Comparison of ENCODE assay signal across 8 mouse cellular contexts in the genomic region with DNA sequence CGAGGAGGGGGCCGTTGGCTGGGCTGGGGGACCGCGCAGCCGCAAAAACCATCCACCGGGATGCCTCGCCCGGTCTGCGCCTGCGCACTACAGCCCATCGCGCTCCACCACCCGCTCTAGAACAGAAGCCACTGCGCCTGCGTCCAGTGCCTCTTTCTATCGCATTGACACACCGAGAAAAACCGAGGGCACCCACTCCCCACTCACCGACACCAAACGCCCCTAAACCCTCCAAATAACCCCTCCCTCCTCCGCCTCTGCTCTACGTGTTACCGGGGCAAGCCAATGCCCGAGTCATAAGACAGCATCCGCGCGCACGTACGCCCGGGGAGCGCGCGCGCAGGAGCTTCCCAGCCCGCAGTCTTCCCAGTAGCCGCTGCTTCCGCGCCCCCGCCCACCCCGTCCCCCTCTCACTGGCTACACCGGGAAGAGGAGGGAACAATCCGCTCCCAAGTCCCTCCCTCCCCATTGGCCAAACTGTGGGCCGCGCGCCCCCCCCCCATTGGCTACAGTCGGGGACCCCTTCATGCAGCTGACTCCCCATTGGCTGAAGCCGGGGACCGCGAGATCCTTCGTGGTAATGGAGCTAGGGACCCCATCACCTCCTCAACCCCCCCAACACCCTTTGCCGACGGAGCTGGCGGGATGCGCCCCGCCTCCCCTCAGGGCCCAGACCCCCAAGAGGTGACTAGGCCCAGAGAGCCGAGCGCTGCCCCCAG. TPM values are rescaled to one million over a fixed set of nuclear protein-coding genes. Genes with fewer than 3 reads are reported as not detected.
DNase-seq lines count a peak whose midpoint lies in the region; ATAC-seq lines count a peak whose summit lies in the region.

No protein-coding gene starts in this region.

- peaks cover 8% of the 10 kb centered on the region for H3K4me1 ChIP-seq in intestine, embryonic 14.5 days (replicated peaks; ENCODE audit: control insufficient read depth, insufficient read depth, low read length)

- H3K4me3 ChIP-seq in intestine, embryonic 14.5 days (ENCODE audit: low read depth, low read length): peak overlapping the region; percentile 100

- ATAC-seq in intestine, embryonic 14.5 days (replicated peaks; ENCODE audit: low FRiP score, low TSS enrichment, low read depth): peak; percentile 90
- ATAC-seq in megakaryocyte-erythroid progenitor cell, adult 5-6 weeks (replicated peaks; ENCODE audit: low FRiP score, low TSS enrichment, poor library complexity, severe bottlenecking): peak; percentile 78

- H3K27ac ChIP-seq in intestine, embryonic 14.5 days (ENCODE audit: low read depth): peak overlapping the region; percentile 99

- 0% methylated on average over 44 of the region's 57 CpGs for WGBS in intestine, embryonic 14.5 days

- peak overlapping the region; percentile 87 for H3K4me2 ChIP-seq in intestine, embryonic 14.5 days (ENCODE audit: low read length)

- H3K27me3 ChIP-seq in intestine, embryonic 14.5 days (replicated peaks; ENCODE audit: control insufficient read depth, insufficient read depth, low read length): no peaks in the 10 kb centered on the region

- H3K36me3 ChIP-seq in intestine, embryonic 14.5 days (ENCODE audit: control insufficient read depth, insufficient read depth, low read length): peaks cover 41% of the 10 kb centered on the region

- peak; percentile 86 to 88 for DNase-seq in adrenal gland, adult 18-20 months (ENCODE audit: low spot score in 2 of 2)
- peak; percentile 97 for DNase-seq in embryo, embryonic 10.5 days (ENCODE audit: low spot score)
- DNase-seq in gastrocnemius, postnatal 14 days: peak; percentile 94
- DNase-seq in intestine, embryonic 14.5 days (ENCODE audit: low spot score): peak; percentile 97
- DNase-seq in left cerebral cortex, postnatal 14 days (ENCODE audit: low spot score in 2 of 2): peak; percentile 92 to 97
- DNase-seq in right cerebral cortex, postnatal 14 days: peak; percentile 92
- peak; percentile 87 for DNase-seq in urinary bladder, postnatal 25 days (ENCODE audit: low spot score)

- no peaks in the 10 kb centered on the region for H3K9me3 ChIP-seq in intestine, embryonic 14.5 days (ENCODE audit: control insufficient read depth, low read length)

- H3K9ac ChIP-seq in intestine, embryonic 14.5 days (ENCODE audit: low read length): peak overlapping the region; percentile 98

- intact Hi-C loops in gastrocnemius, postnatal 14 days (cut with DNase I; ENCODE audit: low total_unique reads): no loop called here
- intact Hi-C loops in left cerebral cortex, postnatal 14 days (cut with DNase I): loop anchor here (1.0 to 2.0 kb wide), 2 partner anchors 15 to 27 kb away; partner anchors contain the start of genes Sh2b1 and Tufm

RNA-seq across cellular contexts. Expression of gene Atxn2l, which starts 1.1 kb away (rescaled TPM):
- 100 to 1,000 TPM in 1 of 2 experiments, 10 to 100 TPM in 1; 99.5 to 111 TPM for total RNA-seq in adrenal gland, adult 18-20 months (2021)
- 10 to 100 TPM; 31.1 to 32.4 TPM for total RNA-seq in gastrocnemius, postnatal 14 days (2021)
- 44.4 and 50.7 TPM in 2 replicates for polyA plus RNA-seq in intestine, embryonic 14.5 days (2014; fragmentation: Nextera tagmentation; extraction: Ambion mirVana)
- total RNA-seq in left cerebral cortex, postnatal 14 days (2021): 100 to 1,000 TPM; 116 to 119 TPM
- 162 and 199 TPM in 2 replicates for total RNA-seq in megakaryocyte-erythroid progenitor cell, adult 5-6 weeks (2014; fragmentation: Nextera tagmentation)
- total RNA-seq in megakaryocyte-erythroid progenitor cell, adult 5-6 weeks (2017): 28.4 and 42.7 TPM in 2 replicates

RNA-seq across cellular contexts. Expression of gene Tufm, which starts 15.0 kb away (rescaled TPM):
- 100 to 1,000 TPM; 221 to 235 TPM for total RNA-seq in adrenal gland, adult 18-20 months (2021)
- 100 to 1,000 TPM; 117 to 146 TPM for total RNA-seq in gastrocnemius, postnatal 14 days (2021)
- polyA plus RNA-seq in intestine, embryonic 14.5 days (2014; fragmentation: Nextera tagmentation; extraction: Ambion mirVana): 188 and 192 TPM in 2 replicates
- total RNA-seq in left cerebral cortex, postnatal 14 days (2021): 10 to 100 TPM; 81.4 to 87.8 TPM
- 128 and 168 TPM in 2 replicates for total RNA-seq in megakaryocyte-erythroid progenitor cell, adult 5-6 weeks (2014; fragmentation: Nextera tagmentation)
- 92.9 and 141 TPM in 2 replicates for total RNA-seq in megakaryocyte-erythroid progenitor cell, adult 5-6 weeks (2017)

RNA-seq across cellular contexts. Expression of gene Sh2b1, which starts 27.0 kb away (rescaled TPM):
- total RNA-seq in adrenal gland, adult 18-20 months (2021): 10 to 100 TPM; 56.2 to 60.8 TPM
- total RNA-seq in gastrocnemius, postnatal 14 days (2021): 10 to 100 TPM; 47.1 to 47.6 TPM
- polyA plus RNA-seq in intestine, embryonic 14.5 days (2014; fragmentation: Nextera tagmentation; extraction: Ambion mirVana): 40.9 and 41.4 TPM in 2 replicates
- 10 to 100 TPM; 68.4 to 75.0 TPM for total RNA-seq in left cerebral cortex, postnatal 14 days (2021)
- total RNA-seq in megakaryocyte-erythroid progenitor cell, adult 5-6 weeks (2014; fragmentation: Nextera tagmentation): 24.8 and 49.2 TPM in 2 replicates
- total RNA-seq in megakaryocyte-erythroid progenitor cell, adult 5-6 weeks (2017): 11.7 and 11.9 TPM in 2 replicates

RNA-seq across cellular contexts. Expression of gene Atp2a1, which starts 39.3 kb away (rescaled TPM):
- total RNA-seq in adrenal gland, adult 18-20 months (2021): 10 to 100 TPM in 1 of 2 experiments, not detected in 1; 10.0 TPM
- over 10,000 TPM; 16,285 to 17,681 TPM for total RNA-seq in gastrocnemius, postnatal 14 days (2021)
- polyA plus RNA-seq in intestine, embryonic 14.5 days (2014; fragmentation: Nextera tagmentation; extraction: Ambion mirVana): 0.16 TPM in 1 of 2 replicates, not detected in the other
- total RNA-seq in left cerebral cortex, postnatal 14 days (2021): under 1 TPM in 1 of 2 experiments, not detected in 1; 0.21 TPM
- total RNA-seq in megakaryocyte-erythroid progenitor cell, adult 5-6 weeks (2014; fragmentation: Nextera tagmentation): 2.3 TPM in 1 of 2 replicates, not detected in the other
- total RNA-seq in megakaryocyte-erythroid progenitor cell, adult 5-6 weeks (2017): 0.15 and 0.61 TPM in 2 replicates

Comparison
In these comparisons a context has a peak if more than half of its experiments do, and no peak if none do; other contexts are left out.
1. Peak in every context shown above with its lines: DNase-seq, ATAC-seq, H3K4me3 ChIP-seq and H3K27ac ChIP-seq.